Mouse (Mus musculus) effector memory CD4-positive, alpha-beta T cell, adult 7 months (primary cell): Measurements from ENCODE around the gene Adh7. TPM values are rescaled to one million over a fixed set of nuclear protein-coding genes. Genes with fewer than 3 reads are reported as not detected.

ENCODE experiments used
- polyA plus RNA-seq: library from polyadenylated mRNA; unstranded; fragments of 100-300 nt; shearing (Covaris generic); gene quantifications from one replicate; pipeline ENCODE4 v1.2.1, GENCODE M21; 2017

Gene Adh7
- polyA plus RNA-seq, result 0.77 TPM

GRCm38 (mm10) chr3:138217631-138218264 is at the start of gene Adh7:
Gene Adh7 (plus strand): TSS chr3:138217760.

GRCm38 (mm10) chr3:138193683-138194302 is 23.8 kb upstream of the Adh7 start, which contains the start of gene 4930579F01Rik:
Gene 4930579F01Rik (minus strand): TSS chr3:138193825.

GRCm38 (mm10) chr3:138260721-138261669 is 43.4 kb downstream of the Adh7 start, which contains the start of gene Adh1:
Gene Adh1 (plus strand): TSS chr3:138260991.

Other genes with a start within 250 kb of the Adh7 start
- gene Dapp1, start 236.2 kb upstream of the Adh7 start, polyA plus RNA-seq, result 63.9 TPM
- gene 1110002E22Rik, start 152.7 kb upstream of the Adh7 start, polyA plus RNA-seq, result not detected
- not detected for gene Gm5105, start 150.4 kb upstream of the Adh7 start, polyA plus RNA-seq
- 3.3 TPM for gene Trmt10a, start 74.3 kb upstream of the Adh7 start, polyA plus RNA-seq
- gene Mttp, start 72.8 kb upstream of the Adh7 start, polyA plus RNA-seq, result 3.0 TPM
- gene 4930579F01Rik, start 23.9 kb upstream of the Adh7 start, polyA plus RNA-seq, result not detected
- gene Adh1, start 43.2 kb downstream of the Adh7 start, polyA plus RNA-seq, result not detected
- gene Adh6a, start 95.5 kb downstream of the Adh7 start, polyA plus RNA-seq, result not detected
- not detected for gene Adh6b, start 124.0 kb downstream of the Adh7 start, polyA plus RNA-seq
- gene Adh4, start 197.7 kb downstream of the Adh7 start, polyA plus RNA-seq, result not detected
- 118 TPM for gene Adh5, start 225.3 kb downstream of the Adh7 start, polyA plus RNA-seq